Mouse (Mus musculus): ENCODE measurements at regions not wholly inside any gene's neighbourhood (a gene's known extent, or its start where the extent isn't known, plus 50 kb on each side); places are given as distances from the start of the nearest gene placed in this dataset.

- no peak overlapping the region for H3K27ac ChIP-seq (ENCODE audit: insufficient read depth, low read length)
- TF ChIP-seq POLR2A (IDR thresholded peaks at IDR 0.05; ENCODE audit: extremely low read depth, insufficient read depth, low read length) (no peak), CTCF (IDR thresholded peaks at IDR 0.05; ENCODE audit: extremely low read depth, insufficient read depth, low read length) (no peak)
- H3K4me1 ChIP-seq (ENCODE audit: control insufficient read depth, insufficient read depth, low read length) = no peaks in the 10 kb centered on the region
- no peak overlapping the region for H3K4me3 ChIP-seq (ENCODE audit: insufficient read depth, low read length)
Measured at GRCm38 (mm10) chr13:83001118-83001517, 502.7 kb upstream of the Mef2c start.

GRCm38 (mm10) chr13:83016686-83017085, 487.1 kb upstream of the Mef2c start:
- Histone ChIP-seq H3K4me1 (ENCODE audit: control insufficient read depth, insufficient read depth, low read length) (no peaks in the 10 kb centered on the region), H3K27ac (ENCODE audit: insufficient read depth, low read length) (no peak overlapping the region), H3K4me3 (ENCODE audit: insufficient read depth, low read length) (no peak overlapping the region)
- TF ChIP-seq POLR2A (IDR thresholded peaks at IDR 0.05; ENCODE audit: extremely low read depth, insufficient read depth, low read length) (no peak), CTCF (IDR thresholded peaks at IDR 0.05; ENCODE audit: extremely low read depth, insufficient read depth, low read length) (no peak)

- Histone ChIP-seq H3K4me1 (ENCODE audit: control insufficient read depth, insufficient read depth, low read length) (no peaks in the 10 kb centered on the region), H3K27ac (ENCODE audit: insufficient read depth, low read length) (no peak overlapping the region), H3K4me3 (ENCODE audit: insufficient read depth, low read length) (no peak overlapping the region)
- TF ChIP-seq CTCF (IDR thresholded peaks at IDR 0.05; ENCODE audit: extremely low read depth, insufficient read depth, low read length) = no peak
- TF ChIP-seq POLR2A (IDR thresholded peaks at IDR 0.05; ENCODE audit: extremely low read depth, insufficient read depth, low read length) = no peak
Measured at GRCm38 (mm10) chr13:83020829-83021228, 483.0 kb upstream of the Mef2c start.

DNA sequence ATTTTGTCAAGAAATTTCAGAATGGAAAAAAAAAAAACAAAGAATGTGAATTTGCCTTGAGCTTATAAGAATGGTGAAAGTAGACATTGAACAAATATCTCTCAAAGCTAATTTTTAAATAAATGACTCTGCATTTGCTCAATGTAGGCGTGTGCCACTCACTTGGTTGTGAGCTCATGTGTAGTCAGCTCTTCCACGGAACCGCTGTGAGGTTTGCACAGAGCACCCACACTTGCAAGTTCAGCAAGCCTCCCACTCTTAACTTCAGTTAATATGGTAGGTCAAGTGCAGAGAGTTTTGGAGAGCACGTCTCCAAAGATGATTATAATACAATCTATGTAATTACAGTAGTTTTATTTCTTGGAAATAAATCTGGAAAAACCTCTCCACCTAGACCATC, 479.9 kb upstream of the Mef2c start:
- no peak overlapping the region for H3K4me3 ChIP-seq (ENCODE audit: insufficient read depth, low read length)
- no peak overlapping the region for H3K27ac ChIP-seq (ENCODE audit: insufficient read depth, low read length)
- TF ChIP-seq CTCF (IDR thresholded peaks at IDR 0.05; ENCODE audit: extremely low read depth, insufficient read depth, low read length) (no peak), POLR2A (IDR thresholded peaks at IDR 0.05; ENCODE audit: extremely low read depth, insufficient read depth, low read length) (no peak)
- no peaks in the 10 kb centered on the region for H3K4me1 ChIP-seq (ENCODE audit: control insufficient read depth, insufficient read depth, low read length)

- no peak overlapping the region for H3K4me3 ChIP-seq (ENCODE audit: insufficient read depth, low read length)
- H3K4me1 ChIP-seq (ENCODE audit: control insufficient read depth, insufficient read depth, low read length) = no peaks in the 10 kb centered on the region
Measured at GRCm38 (mm10) chr13:83035962-83036361, 467.9 kb upstream of the Mef2c start.

GRCm38 (mm10) chr13:83041506-83041905, 462.3 kb upstream of the Mef2c start:
- no peak overlapping the region for H3K4me3 ChIP-seq (ENCODE audit: insufficient read depth, low read length)
- no peaks in the 10 kb centered on the region for H3K4me1 ChIP-seq (ENCODE audit: control insufficient read depth, insufficient read depth, low read length)
- TF ChIP-seq CTCF (IDR thresholded peaks at IDR 0.05; ENCODE audit: extremely low read depth, insufficient read depth, low read length) (no peak), POLR2A (IDR thresholded peaks at IDR 0.05; ENCODE audit: extremely low read depth, insufficient read depth, low read length) (no peak)
- H3K27ac ChIP-seq (ENCODE audit: insufficient read depth, low read length) = no peak overlapping the region

More at GRCm38 (mm10) chr13:83035962-83036361, 467.9 kb upstream of the Mef2c start:
- H3K27ac ChIP-seq (ENCODE audit: insufficient read depth, low read length) = no peak overlapping the region
- TF ChIP-seq POLR2A (IDR thresholded peaks at IDR 0.05; ENCODE audit: extremely low read depth, insufficient read depth, low read length) (no peak), CTCF (IDR thresholded peaks at IDR 0.05; ENCODE audit: extremely low read depth, insufficient read depth, low read length) (no peak)

DNA sequence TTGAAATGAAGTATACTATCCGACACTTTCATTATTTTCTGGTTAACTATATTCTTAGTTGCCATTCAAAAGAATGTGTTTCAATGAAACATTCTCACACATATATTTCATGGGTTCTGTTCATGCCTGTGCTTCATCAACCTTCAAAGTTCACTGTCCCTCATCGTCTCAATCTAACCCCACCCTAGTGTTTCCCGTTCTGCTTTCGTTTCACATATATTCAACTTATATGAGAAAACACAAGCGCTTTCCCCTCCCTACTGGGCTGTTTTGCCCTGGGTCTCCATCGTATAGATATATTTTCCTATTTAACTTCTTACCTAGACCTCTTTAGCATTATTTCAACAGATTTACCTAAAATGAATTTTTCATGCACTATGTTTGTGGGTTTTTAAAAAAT, 458.3 kb upstream of the Mef2c start:
- Histone ChIP-seq H3K4me3 (ENCODE audit: insufficient read depth, low read length) (no peak overlapping the region), H3K4me1 (ENCODE audit: control insufficient read depth, insufficient read depth, low read length) (no peaks in the 10 kb centered on the region), H3K27ac (ENCODE audit: insufficient read depth, low read length) (no peak overlapping the region)
- TF ChIP-seq POLR2A (IDR thresholded peaks at IDR 0.05; ENCODE audit: extremely low read depth, insufficient read depth, low read length) = no peak

DNA sequence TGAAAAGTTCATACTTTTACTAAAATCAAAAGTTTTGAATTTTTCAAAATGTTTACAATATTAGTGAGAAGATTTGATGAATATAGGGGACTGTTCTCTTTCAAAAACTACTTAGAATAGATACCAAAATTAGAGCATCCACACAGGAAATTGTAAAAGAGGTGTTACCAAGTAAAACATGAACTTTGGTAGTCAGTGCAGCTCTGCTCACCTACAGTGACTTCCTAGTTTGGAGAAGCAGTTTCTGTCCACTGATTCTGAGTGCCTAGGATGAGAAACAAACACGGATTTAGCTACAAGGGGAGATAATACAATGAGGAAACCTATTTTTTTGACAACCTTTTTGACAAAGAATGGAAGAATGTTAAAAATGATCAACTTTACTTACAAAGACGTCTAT, 457.9 kb upstream of the Mef2c start:
- Histone ChIP-seq H3K4me1 (ENCODE audit: control insufficient read depth, insufficient read depth, low read length) (no peaks in the 10 kb centered on the region), H3K4me3 (ENCODE audit: insufficient read depth, low read length) (no peak overlapping the region), H3K27ac (ENCODE audit: insufficient read depth, low read length) (no peak overlapping the region)
- TF ChIP-seq CTCF (IDR thresholded peaks at IDR 0.05; ENCODE audit: extremely low read depth, insufficient read depth, low read length) = no peak
- no peak for TF ChIP-seq POLR2A (IDR thresholded peaks at IDR 0.05; ENCODE audit: extremely low read depth, insufficient read depth, low read length)

- H3K4me1 ChIP-seq (ENCODE audit: control insufficient read depth, insufficient read depth, low read length) = no peaks in the 10 kb centered on the region
- H3K4me3 ChIP-seq (ENCODE audit: insufficient read depth, low read length) = no peak overlapping the region
- H3K27ac ChIP-seq (ENCODE audit: insufficient read depth, low read length) = no peak overlapping the region
- TF ChIP-seq CTCF (IDR thresholded peaks at IDR 0.05; ENCODE audit: extremely low read depth, insufficient read depth, low read length) (no peak), POLR2A (IDR thresholded peaks at IDR 0.05; ENCODE audit: extremely low read depth, insufficient read depth, low read length) (no peak)
Measured at GRCm38 (mm10) chr13:83046571-83047123, 457.2 kb upstream of the Mef2c start.

DNA sequence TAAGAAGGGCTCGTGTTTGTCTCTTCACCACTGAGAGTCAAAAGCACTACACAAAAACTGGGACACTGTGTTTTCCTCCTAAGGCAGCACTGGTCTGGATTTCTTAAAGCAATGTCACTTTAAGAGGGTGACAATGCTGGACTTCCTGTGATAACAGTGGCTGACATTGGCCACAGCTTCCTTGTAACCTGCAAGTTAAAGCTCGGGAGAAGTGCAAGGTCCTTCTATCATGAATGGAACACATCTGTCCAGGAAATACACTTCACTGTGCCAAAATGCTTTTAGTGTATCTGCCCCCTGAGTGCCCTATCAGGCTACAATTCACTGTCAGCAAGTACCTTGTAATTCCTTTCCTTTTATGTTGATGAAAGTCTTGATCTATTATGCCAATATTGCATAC, 448.0 kb upstream of the Mef2c start:
- TF ChIP-seq CTCF (IDR thresholded peaks at IDR 0.05; ENCODE audit: extremely low read depth, insufficient read depth, low read length) (no peak), POLR2A (IDR thresholded peaks at IDR 0.05; ENCODE audit: extremely low read depth, insufficient read depth, low read length) (no peak)
- Histone ChIP-seq H3K27ac (ENCODE audit: insufficient read depth, low read length) (no peak overlapping the region), H3K4me1 (ENCODE audit: control insufficient read depth, insufficient read depth, low read length) (no peaks in the 10 kb centered on the region; the same call in 1 of the 2 replicates), H3K4me3 (ENCODE audit: insufficient read depth, low read length) (no peak overlapping the region)

All from cortical plate, adult 2 months (tissue).